Mouse (Mus musculus) kidney, adult 2 months (tissue): ENCODE measurements around the gene Dynll2.

Experiments used
- CTCF ChIP-seq: fragments of 200-500 bp; conservative IDR thresholded peaks from 2 replicates; pipeline ENCODE4 v1.5.1; 2011; ENCODE audit warnings: low read depth, mild to moderate bottlenecking, control low read depth, low read length, moderate library complexity, mixed read lengths; ENCODE audit not compliant: insufficient read depth, insufficient read length
- POLR2A ChIP-seq: fragments of 200-500 bp; IDR thresholded peaks from one replicate; pipeline ENCODE4 v1.6.1; 2011; ENCODE audit warnings: low read depth, low read length, control low read depth

DNA sequence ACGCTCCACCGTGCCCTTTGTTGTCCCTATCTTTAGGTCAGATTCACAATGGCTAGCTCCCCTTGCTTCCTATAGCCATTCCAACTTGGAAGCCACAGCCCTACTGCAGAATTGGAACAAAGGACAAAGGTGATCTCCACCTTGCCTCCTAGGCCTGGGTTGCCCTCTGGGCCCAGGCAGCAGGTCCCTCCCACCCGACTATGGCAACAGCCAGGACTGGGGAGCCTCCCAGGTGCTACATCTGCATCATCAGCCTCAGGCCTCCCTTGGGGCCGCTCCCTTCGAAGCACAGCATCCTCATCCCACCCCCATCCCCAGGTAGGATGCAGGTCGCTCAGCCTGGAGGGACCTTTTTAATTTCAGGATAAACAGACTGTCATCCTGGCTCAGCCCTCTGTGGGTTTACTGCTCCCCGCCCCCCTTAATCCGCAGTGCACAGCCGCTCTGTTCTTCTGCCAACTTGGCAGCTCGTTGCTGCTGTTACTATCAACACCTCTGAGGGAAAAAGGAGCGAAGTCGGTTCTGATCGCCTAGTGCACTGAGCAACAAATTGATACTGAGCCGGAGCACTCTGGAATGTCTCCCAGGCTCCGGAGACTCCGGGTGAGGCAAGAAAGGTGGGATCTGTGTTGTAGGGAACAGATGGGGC is 22.3 kb upstream of the Dynll2 start:
- TF ChIP-seq CTCF (no peak), POLR2A (no peak)
